Mouse (Mus musculus): ENCODE data around the gene 1700028K03Rik.

Gene 1700028K03Rik

DNA sequence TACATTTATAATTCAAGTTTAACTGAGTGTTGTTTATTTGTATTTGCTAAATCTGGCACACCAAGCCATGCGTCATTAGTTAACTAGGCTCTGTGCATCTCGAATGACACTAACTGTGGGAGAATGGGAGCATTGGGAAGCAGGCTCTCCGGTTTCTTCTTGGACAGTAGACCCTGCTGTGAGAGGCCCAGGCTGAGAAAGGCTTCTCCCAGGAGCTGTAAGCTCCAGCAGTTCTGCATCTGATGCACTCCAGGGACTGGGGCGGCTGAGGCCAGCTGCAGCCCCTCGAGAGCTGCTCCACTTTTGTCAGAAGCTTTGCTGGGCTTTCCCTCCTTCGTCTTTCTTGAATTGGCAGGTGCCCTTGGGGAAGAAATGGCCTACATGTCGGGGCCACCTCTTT is 7.2 kb downstream of the 1700028K03Rik start:
- DNase-seq (ENCODE audit: low spot score in 2 of 2), result no peak

DNA sequence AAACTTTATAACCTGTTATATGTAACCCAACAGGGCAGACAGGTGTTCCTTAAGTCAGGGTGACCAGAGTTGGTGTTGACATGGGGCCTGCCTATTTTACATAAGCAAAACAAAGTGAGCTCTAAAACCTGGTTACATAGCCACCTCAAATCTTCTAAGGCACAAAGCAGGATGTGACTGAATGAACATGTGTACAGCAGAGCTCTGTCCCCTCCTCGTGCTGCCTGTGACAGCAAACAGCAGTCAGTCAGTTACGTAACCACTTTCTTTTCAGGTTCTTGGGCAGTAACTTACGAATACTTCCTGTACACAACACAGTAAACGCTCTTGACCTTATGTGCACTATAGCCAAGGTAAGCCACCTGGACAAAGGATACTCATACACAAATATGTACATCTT is 11.4 kb downstream of the 1700028K03Rik start:
- DNase-seq (ENCODE audit: low spot score in 2 of 2), result no peak

DNA sequence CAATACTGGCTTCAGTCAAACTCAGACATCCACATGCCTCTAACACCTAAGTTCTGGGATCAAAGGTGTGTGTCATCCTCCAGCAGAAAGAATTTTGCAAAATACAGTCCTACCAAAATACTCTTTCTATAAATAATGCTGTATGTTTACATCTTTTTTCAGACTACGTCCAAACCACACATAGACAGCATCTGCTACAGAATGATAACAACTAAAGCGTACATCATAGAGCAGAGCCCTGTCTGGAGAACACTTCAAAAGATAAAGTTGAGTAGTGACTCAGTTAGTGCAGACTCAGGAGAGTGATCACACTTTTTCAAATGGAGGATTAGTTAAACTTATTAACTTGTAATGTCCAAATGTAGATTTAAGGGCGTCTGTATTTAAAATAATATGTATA is 13.4 kb downstream of the 1700028K03Rik start:
- DNase-seq (ENCODE audit: low spot score in 2 of 2), result no peak

DNA sequence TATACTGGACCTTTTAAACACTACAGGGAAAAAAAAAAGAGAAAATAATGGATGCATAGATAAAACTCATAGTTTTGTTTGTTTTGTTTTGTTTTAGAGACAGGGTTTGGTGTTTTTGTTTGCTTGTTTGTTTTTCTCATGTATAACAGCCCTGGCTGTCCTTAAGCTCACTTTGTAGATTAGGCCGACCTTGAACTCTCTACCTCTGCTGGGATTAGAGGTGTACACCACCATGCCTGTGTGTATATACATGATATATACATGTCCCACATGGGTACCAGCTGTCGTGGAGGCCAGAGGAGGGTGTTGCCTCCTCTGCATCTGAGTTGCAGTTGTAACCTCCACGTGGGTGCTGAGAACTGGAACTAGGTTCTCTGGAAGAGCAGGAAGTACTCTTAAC is 13.9 kb downstream of the 1700028K03Rik start:
- DNase-seq (ENCODE audit: low spot score in 2 of 2), result no peak

- DNase-seq (ENCODE audit: low spot score in 2 of 2), result no peak
Observed at GRCm38 (mm10) chr5:107554336-107554735, 19.8 kb downstream of the 1700028K03Rik start.

DNA sequence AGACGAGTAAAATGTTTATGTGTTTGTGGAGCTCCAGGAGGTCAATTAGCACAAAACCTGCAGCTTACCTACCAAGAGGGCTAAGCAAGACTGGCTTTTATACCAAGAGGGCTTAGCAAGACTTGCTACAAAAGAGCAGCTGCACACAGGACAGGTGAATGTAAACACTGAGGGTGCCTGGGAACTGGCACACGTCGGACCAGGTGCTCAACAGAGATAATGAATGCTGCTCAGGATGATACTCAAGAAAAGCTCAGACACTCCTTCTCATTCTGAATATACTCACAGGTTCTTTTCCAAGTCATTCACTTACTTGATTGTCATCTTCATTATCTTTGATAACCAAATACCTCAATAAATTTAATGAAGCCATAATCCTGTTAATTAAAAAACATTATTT is 22.5 kb downstream of the 1700028K03Rik start:
- DNase-seq (ENCODE audit: low spot score in 2 of 2), result no peak

GRCm38 (mm10) chr5:107569148-107569547 is 34.6 kb downstream of the 1700028K03Rik start:
- no peak for DNase-seq (ENCODE audit: low spot score in 2 of 2)

DNA sequence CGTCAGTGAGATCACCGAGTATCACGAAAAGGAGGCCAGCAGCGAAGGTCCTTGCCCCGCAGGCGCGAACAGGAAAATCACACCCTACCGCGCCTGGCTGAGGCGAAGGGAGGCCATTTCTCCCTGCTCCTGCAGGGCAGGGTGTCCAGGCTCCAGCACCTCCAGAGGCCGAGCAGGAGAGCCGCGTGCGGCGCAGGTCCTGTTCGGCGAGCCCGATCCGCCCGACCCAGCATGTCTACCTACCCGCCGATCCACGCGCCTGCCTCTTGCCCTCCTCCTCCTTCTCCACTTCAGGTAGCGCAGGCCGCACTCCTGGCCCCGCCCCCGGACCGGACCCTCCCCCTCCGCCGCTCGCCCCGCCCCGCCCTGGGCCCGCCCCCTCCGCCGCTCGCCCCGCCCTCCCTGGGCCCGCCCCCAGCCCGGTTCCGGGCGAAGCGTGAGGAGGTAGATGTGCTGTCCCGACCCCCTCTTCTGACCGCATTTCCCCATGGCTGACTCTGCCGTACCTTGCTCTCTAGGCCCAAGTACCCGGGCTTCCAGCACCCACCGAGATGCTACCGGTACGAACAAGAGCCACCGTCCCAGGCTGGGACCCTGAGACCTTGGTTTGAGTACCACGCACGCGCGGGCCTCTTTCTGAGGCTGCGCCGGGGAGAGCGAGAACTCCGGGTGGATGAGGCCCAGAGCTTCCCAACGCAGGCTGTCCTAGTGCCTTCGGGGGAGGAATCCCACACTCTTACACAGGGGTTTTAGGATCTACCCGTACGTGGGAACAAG is 63.0 kb downstream of the 1700028K03Rik start, which contains the start of the genes Rpap2 and Glmn:
Gene Rpap2 (plus strand): TSS at position 73 of the 777 bp plus-strand sequence.
Gene Glmn (minus strand): TSS at position 588 of the 777 bp plus-strand sequence.
- DNase-seq (ENCODE audit: low spot score in 2 of 2), result peak; percentile 85 to 95

DNA sequence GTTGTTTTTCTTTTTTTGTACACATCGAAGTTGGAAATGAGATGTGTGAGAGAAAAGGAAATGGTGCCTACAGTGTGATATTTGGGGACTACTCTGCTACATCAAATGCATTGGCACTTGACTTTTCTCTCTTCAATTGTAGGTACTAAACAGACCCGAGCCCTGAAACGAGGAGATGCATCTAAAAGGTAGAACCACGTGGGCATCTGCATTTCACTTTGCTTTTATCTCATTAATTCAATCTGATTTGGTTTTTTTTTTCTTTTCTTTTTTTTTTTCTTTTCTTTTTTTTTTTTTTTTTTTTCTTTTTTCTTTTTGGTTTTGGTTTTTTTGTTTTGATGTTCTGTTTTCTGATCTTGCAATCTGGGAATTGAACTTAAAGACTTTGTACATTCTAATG is 63.9 kb downstream of the 1700028K03Rik start:
- DNase-seq (ENCODE audit: low spot score in 2 of 2), result no peak
